ENCODE assay signal across 2 mouse cellular contexts in the genomic region with DNA sequence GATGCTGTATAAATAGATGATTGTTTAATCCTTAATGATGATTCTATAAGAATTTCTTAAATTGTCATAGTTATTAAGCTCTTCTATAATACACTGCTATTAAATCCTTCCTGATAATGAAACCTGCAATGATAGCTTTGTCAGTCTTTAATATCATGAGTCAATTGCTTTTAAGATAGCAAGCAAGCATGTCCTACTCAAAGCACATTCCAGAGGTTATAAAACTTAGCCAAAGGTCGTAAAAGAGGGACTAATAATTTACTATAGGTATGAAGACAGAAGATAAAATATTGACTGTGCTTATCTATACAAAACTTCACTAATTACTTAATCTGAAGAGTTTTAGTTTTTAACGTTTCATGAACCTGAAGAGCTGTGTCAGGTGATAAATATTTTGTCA. TPM values are rescaled to one million over a fixed set of nuclear protein-coding genes. Genes with fewer than 3 reads are reported as not detected.
"Had no signal": no experiment of that assay in that cellular context is flagged by ENCODE, and none has a peak within 500 bp of the region (broad histone marks: within the 10 kb centered on the region; RNA-seq: fewer than 3 reads in every experiment).

No protein-coding gene starts in this region.

RNA-seq across cellular contexts. Expression of gene Naip5, which starts 10.9 kb away (rescaled TPM):
- polyA plus RNA-seq: erythroblast, embryonic 14.5 days; forebrain, embryonic 12.5 days had no signal

RNA-seq across cellular contexts. Expression of gene Naip2, which starts 55.1 kb away (rescaled TPM):
- polyA plus RNA-seq: erythroblast, embryonic 14.5 days had no signal
